Mouse (Mus musculus) thymus, postnatal 10 days (tissue): ENCODE results near the gene Krtap9-1.
"Not testable (repeated sequence)": the region's sequence is repeated elsewhere in the genome, so short reads cannot be mapped to it uniquely, and the experiment has no call there.

Experiments used
- DNase-seq, 2 experiments: peaks; one replicate each; pipeline ENCODE4 v3.0.0; 2021; ENCODE audit warnings: low spot score in 2 of 2

Gene Krtap9-1

GRCm38 (mm10) chr11:99873089-99873488 is at the start of gene Krtap9-1:
Gene Krtap9-1, plus strand, starts transcription at chr11:99873389.
- DNase-seq, result not testable (repeated sequence)

- DNase-seq, result no peak
Measured at GRCm38 (mm10) chr11:99837966-99838365, 35.2 kb upstream of the Krtap9-1 start, which contains the start of gene 2300003K06Rik. Gene 2300003K06Rik, minus strand, starts transcription at chr11:99838066.

DNA sequence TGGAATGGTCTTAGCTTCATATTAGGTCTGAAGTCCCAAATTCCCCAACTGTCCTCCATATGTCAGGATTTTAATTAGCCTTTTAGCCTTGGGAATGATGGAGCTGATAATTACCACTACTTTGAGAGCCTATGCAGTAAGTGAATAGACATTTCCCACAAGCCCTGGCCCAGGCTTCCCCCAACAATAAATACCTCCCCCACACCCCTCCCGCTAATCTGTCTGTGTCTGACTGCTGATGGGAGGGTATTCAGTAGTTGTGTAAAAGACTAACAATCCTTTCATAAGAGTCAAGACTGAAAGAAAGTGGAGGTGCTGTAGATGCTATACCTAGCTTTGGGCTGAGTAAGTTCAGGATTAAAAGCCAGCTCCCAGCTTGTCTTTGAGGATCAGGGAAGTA is 31.0 kb upstream of the Krtap9-1 start:
- DNase-seq, result no peak

DNA sequence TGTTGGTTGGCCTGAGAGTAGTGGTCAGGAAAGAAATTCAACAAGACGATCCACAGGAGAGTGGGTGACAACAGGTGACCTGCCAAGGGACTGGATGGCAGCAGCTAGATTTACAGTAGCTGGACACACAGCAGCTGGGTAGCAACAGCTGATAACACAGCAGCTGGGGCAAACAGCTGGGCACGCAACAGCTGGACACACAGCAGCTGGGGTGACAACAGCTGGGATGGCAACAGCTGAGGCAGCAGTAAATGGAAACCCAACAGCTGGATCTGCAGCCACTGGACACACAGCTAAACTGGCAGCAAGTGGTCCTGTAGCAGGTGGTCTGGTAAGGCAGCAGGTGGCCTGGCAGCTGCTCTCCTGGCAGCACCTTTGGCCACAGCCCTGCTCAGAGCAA is 26.4 kb upstream of the Krtap9-1 start:
- DNase-seq, result no peak

DNA sequence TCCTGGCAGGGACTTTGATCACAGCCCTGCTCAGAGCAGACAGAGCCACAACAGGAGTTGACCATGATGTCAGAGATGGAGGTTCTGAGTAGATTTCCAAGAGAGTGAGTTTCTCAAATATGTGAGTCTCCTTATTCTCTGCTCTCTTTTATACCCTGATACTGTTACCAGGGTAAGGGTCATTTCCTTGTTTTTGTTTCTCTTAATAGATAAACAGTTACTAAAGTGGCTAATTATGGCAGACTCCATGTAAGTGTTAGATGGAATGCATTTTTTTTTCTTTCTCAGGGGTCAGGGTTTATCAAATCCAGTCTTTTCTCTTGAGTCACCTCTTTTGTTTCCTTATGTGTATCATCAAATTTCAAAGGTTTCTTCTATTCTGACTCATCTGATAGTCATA is 21.7 kb upstream of the Krtap9-1 start, which contains the start of gene Krtap4-16:
Gene Krtap4-16, minus strand, starts transcription at position 101 of the 400 bp plus-strand sequence.
- DNase-seq, result no peak

DNA sequence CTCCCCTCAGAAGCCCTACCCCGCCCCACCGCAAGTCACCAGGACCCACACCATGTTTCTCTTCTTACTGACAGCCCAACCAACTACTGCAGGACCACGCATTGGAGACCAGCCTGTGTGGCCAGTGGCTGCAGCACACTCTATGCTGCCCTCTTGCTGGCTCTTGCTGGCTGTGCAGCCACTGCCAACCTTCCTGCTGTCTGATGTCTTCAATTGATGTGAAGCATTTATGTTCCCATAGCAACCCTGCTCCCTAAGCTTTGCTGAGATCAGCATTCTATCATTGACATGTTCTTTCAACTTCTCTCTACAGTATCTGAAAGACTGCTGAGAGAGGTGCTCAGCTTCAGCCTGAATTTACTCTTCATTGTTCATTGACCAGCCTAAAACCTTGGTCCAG is 19.1 kb upstream of the Krtap9-1 start:
- no peak for DNase-seq

- DNase-seq, result no peak
Measured at GRCm38 (mm10) chr11:99857617-99858016, 15.6 kb upstream of the Krtap9-1 start, which contains the start of gene Gm11568. Gene Gm11568, plus strand, starts transcription at chr11:99857917.

DNA sequence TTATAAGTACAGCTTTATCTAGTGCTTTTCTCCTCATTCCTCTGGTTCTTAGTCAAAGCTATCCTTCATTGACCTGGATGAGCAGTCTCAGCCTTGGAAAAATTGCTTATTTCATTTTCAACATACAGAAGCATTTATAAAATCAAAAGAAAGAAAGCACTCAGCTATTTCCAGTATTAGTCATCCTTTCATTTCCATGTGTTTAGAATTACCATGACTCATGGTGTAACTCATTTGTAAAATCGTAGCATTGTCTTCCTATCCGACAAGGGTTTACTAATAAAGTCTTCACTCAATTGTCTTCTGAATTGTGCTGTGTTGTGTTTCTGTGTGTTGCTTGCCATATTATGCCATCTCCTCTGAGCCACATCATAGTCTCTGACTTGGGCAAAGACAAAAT is 14.4 kb upstream of the Krtap9-1 start:
- no peak for DNase-seq

- not testable (repeated sequence) for DNase-seq
Measured at GRCm38 (mm10) chr11:99864176-99864575, 9.0 kb upstream of the Krtap9-1 start, which contains the start of gene Gm11559. Gene Gm11559, plus strand, starts transcription at chr11:99864476.

DNA sequence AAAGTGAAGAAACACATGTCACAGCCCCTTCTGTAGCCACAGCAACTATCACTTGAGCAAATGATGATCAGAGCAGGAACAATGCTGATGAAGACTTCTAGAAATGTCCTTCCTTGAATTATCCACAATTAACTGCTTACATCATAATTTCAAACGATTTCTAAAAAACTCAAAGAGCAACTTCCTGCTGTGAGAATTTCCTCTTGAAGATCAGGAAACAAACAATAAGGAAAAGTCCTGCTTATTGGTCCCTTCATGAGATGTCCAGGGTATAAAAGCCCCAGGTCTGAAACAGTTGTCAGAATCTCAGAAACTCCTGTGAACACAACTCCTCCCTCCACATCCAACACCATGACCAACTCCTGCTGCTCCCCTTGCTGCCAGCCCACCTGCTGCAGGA is 5.7 kb downstream of the Krtap9-1 start, which contains the start of gene Gm11567:
Gene Gm11567, plus strand, starts transcription at position 301 of the 400 bp plus-strand sequence.
- DNase-seq, result not testable (repeated sequence)

GRCm38 (mm10) chr11:99907620-99908019 is 34.4 kb downstream of the Krtap9-1 start, which contains the start of gene Krtap31-1:
Gene Krtap31-1, plus strand, starts transcription at chr11:99907920.
- DNase-seq, result no peak

DNA sequence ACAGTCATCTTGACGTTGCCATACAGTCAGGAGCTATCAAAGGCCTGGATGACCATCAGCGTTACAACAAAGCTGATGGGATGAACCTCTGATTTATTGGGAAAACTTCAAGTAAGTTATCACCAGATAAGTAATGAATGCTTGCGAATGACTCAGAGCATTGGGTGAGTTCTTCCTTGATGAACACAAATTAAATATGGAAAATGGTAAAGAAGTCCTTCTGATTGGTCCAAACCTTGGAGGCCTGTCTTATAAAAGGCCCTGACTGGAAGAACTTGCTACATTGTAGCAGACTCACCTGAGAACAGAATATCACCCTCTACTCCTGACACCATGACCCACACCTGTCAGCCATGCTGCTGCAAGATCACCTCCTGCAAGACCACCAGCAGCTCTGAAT is 41.3 kb downstream of the Krtap9-1 start, which contains the start of gene Gm11565:
Gene Gm11565, plus strand, starts transcription at position 301 of the 400 bp plus-strand sequence.
- no peak for DNase-seq
